ENCODE assay signal across 8 mouse cellular contexts in the genomic region with DNA sequence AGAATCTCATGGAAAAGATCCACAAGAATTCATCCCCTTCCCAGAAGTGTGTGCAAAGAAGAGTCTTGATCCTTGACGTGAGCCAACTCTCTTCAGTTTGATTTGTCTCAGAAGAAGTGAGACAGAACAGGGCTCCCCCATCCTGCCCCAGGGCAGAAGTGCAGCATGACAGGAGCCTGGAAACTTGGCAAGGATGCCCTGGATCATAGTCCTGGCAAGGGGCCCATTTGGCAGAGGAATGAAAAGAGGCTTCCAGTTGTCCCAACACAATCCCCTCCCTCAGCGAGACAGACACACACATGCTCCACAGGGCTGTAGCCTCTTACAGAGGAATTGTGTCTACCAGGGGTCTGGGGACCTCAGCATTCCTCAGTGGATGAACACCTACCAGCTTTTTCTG.
A peak's percentile ranks its signal among the peaks of the same experiment; 100 is the strongest.
DNase-seq lines count a peak whose midpoint lies in the region; ATAC-seq and TF ChIP-seq lines count a peak whose summit lies in the region.

No protein-coding gene starts in this region.

- peak; percentile 43 for TF ChIP-seq CTCF in hindbrain, postnatal 0 days (IDR thresholded peaks at IDR 0.05; ENCODE audit: low read depth)

- no peak overlapping the region for H3K9ac ChIP-seq in embryonic facial prominence, embryonic 15.5 days
- H3K9ac ChIP-seq in hindbrain, postnatal 0 days (replicated peaks; ENCODE audit: low read length), result no peak overlapping the region

- WGBS in embryonic facial prominence, embryonic 15.5 days, result 11% methylated on average over 2 of the region's 2 CpGs
- WGBS in hindbrain, postnatal 0 days, result 37% methylated on average over 2 of the region's 2 CpGs

- H3K4me3 ChIP-seq in embryonic facial prominence, embryonic 15.5 days (replicated peaks), result no peak overlapping the region
- H3K4me3 ChIP-seq in hindbrain, postnatal 0 days (ENCODE audit: low read length), result no peak overlapping the region

- peak; percentile 61 for ATAC-seq in embryonic facial prominence, embryonic 15.5 days (ENCODE audit: insufficient number of reproducible peaks, low FRiP score, low TSS enrichment, low read depth)
- peak; percentile 56 for ATAC-seq in hindbrain, postnatal 0 days

- peak; percentile 92 for DNase-seq in left cerebral cortex, postnatal 4 days
- DNase-seq in left cerebral cortex, adult 18-20 months (ENCODE audit: low spot score in 2 of 2), result no peak
- peak; percentile 85 for DNase-seq in adrenal gland, postnatal 14 days
- DNase-seq in hindbrain, postnatal 0 days (ENCODE audit: low spot score), result peak; percentile 84
- peak; percentile 53 for DNase-seq in lung, postnatal 25 days (ENCODE audit: low spot score)
- DNase-seq in B cell, adult 2 months, result no peak
- DNase-seq in spleen, postnatal 14 days (ENCODE audit: low spot score in 2 of 2), result no peak

- no peaks in the 10 kb centered on the region for H3K9me3 ChIP-seq in embryonic facial prominence, embryonic 15.5 days (replicated peaks)
- H3K9me3 ChIP-seq in hindbrain, postnatal 0 days (ENCODE audit: low read length), result no peaks in the 10 kb centered on the region

- peaks cover 10% of the 10 kb centered on the region for H3K27me3 ChIP-seq in embryonic facial prominence, embryonic 15.5 days
- H3K27me3 ChIP-seq in hindbrain, postnatal 0 days (ENCODE audit: insufficient read depth, low read length), result no peaks in the 10 kb centered on the region

- H3K36me3 ChIP-seq in embryonic facial prominence, embryonic 15.5 days, result no peaks in the 10 kb centered on the region
- no peaks in the 10 kb centered on the region for H3K36me3 ChIP-seq in hindbrain, postnatal 0 days (ENCODE audit: insufficient read depth, low read length)

- peaks cover 32% of the 10 kb centered on the region for H3K4me1 ChIP-seq in embryonic facial prominence, embryonic 15.5 days
- peaks cover 12% of the 10 kb centered on the region; the same call in 1 of the 2 replicates for H3K4me1 ChIP-seq in hindbrain, postnatal 0 days (ENCODE audit: insufficient read depth, low read length)

- H3K27ac ChIP-seq in embryonic facial prominence, embryonic 15.5 days (replicated peaks), result peak overlapping the region; percentile 45; the same call in 1 of the 2 replicates
- H3K27ac ChIP-seq in hindbrain, postnatal 0 days, result no peak overlapping the region

- H3K4me2 ChIP-seq in embryonic facial prominence, embryonic 15.5 days (replicated peaks), result no peak overlapping the region
- H3K4me2 ChIP-seq in hindbrain, postnatal 0 days (ENCODE audit: low read depth, low read length), result no peak overlapping the region

- intact Hi-C loops in left cerebral cortex, postnatal 4 days (cut with DNase I), result no loop called here

Comparison
In these comparisons a context has a peak if more than half of its experiments do, and no peak if none do; other contexts are left out.
1. DNase-seq: peak in left cerebral cortex, postnatal 4 days (single experiment), adrenal gland, postnatal 14 days (single experiment), hindbrain, postnatal 0 days (single experiment) and lung, postnatal 25 days (single experiment); none in left cerebral cortex, adult 18-20 months (0 of 2), B cell, adult 2 months (0 of 2) and spleen, postnatal 14 days (0 of 2).